Mouse (Mus musculus) forebrain, embryonic 15.5 days (tissue): ENCODE data around the gene Rnf214. TPM values are rescaled to one million over a fixed set of nuclear protein-coding genes. Genes with fewer than 3 reads are reported as not detected.

ENCODE experiments used
- ATAC-seq: fragments of 200-750 bp; cut with Nextera tagmentation; replicated peaks from 2 replicates; pipeline ENCODE4 v1.8.0; 2017; ENCODE audit warnings: mild to moderate bottlenecking, moderate TSS enrichment, moderate library complexity
- H3K27ac ChIP-seq: fragments of 300-500 bp; sonication (generic); replicated peaks from 2 replicates; pipeline ENCODE4 v1.5.1; 2015; ENCODE audit warnings: mild to moderate bottlenecking, inconsistent platforms
- H3K27me3 ChIP-seq: fragments of 300-500 bp; sonication (generic); 2 replicates; pipeline ENCODE4 v1.6.1; 2015; ENCODE audit warnings: inconsistent platforms
- H3K36me3 ChIP-seq: fragments of 300-500 bp; sonication (generic); 2 replicates; pipeline ENCODE4 v1.6.1; 2015; ENCODE audit warnings: mild to moderate bottlenecking, inconsistent platforms
- H3K4me1 ChIP-seq: fragments of 300-500 bp; sonication (generic); 2 replicates; pipeline ENCODE4 v1.6.1; 2015; ENCODE audit warnings: inconsistent platforms
- H3K4me2 ChIP-seq: fragments of 300-500 bp; sonication (generic); replicated peaks from 2 replicates; pipeline ENCODE4 v1.6.1; 2015; ENCODE audit warnings: mild to moderate bottlenecking, inconsistent platforms
- H3K4me3 ChIP-seq: fragments of 300-500 bp; sonication (generic); 2 replicates; pipeline ENCODE4 v1.5.1; 2015; ENCODE audit warnings: mild to moderate bottlenecking, inconsistent platforms
- H3K9ac ChIP-seq: fragments of 300-500 bp; sonication (generic); replicated peaks from 2 replicates; pipeline ENCODE4 v1.6.1; 2015; ENCODE audit warnings: mild to moderate bottlenecking, inconsistent platforms
- H3K9me3 ChIP-seq: fragments of 300-500 bp; sonication (generic); 2 replicates; pipeline ENCODE4 v1.6.1; 2016; ENCODE audit warnings: inconsistent platforms
- WGBS: fragments of 180-500 bp; shearing (Covaris S2); methylation state at CpG from one replicate; pipeline ENCODE4 v1.1.7; 2015; ENCODE audit warnings: mixed read lengths; 5-methylcytosine and 5-hydroxymethylcytosine counted together
- polyA plus RNA-seq: library from polyadenylated mRNA; unstranded; fragments of >200 nt; fragmentation: Nextera tagmentation; extraction: Ambion mirVana; gene quantifications from 2 replicates; pipeline ENCODE4 v1.2.1, GENCODE M21; 2015

Gene Rnf214
- polyA plus RNA-seq, 1 experiment from 2014 or later, result 96.9 TPM

DNA sequence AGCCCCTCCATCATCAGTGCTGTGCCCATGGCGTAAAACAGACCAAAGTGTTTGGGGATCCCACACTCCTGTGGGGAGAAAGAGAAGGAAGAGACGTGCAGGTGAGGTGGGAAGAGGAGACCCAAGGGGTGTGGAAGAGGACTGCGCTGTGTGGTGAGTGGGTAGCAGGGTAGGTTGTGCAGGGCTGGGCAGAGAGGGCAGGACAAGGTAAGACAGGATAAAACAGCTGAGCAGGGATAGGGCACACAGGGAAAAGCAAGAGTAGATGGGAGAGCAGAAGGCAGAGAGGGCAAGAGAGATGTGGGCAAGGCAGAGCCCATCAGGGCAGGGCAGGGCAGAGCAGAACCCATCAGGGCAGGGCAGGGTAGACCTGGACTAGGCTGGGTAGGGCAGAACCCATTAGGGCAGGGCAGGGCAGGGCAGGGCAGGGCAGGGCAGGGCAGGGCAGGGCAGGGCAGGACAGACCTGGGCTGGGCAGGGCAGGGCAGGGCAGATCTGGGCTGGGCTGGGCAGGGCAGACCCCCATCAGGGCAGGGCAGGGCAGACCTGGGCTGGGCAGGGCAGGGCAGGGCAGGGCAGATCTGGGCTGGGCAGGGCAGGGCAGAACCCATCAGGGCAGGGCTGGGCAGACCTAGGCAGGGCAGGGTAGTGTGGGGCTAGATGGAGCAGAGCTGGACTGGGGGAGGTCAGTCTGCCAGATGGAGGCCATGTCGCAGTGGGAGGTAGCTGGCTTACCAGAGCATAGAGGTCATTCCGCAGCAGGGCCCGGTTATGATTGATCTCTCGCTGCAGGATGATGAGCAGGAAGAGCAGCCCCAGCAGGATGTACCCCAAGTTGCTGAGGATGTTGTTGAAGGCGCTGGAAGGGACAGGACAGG lies 37.2 kb upstream of the Rnf214 start:
- ATAC-seq, result no peak
- Histone ChIP-seq H3K4me2 (no peak overlapping the region), H3K36me3 (peaks cover 50% of the 10 kb centered on the region), H3K27ac (no peak overlapping the region), H3K9me3 (no peaks in the 10 kb centered on the region), H3K4me1 (no peaks in the 10 kb centered on the region), H3K27me3 (no peaks in the 10 kb centered on the region), H3K9ac (no peak overlapping the region), H3K4me3 (no peak overlapping the region)
- 89% methylated on average over 8 of the region's 8 CpGs for WGBS

DNA sequence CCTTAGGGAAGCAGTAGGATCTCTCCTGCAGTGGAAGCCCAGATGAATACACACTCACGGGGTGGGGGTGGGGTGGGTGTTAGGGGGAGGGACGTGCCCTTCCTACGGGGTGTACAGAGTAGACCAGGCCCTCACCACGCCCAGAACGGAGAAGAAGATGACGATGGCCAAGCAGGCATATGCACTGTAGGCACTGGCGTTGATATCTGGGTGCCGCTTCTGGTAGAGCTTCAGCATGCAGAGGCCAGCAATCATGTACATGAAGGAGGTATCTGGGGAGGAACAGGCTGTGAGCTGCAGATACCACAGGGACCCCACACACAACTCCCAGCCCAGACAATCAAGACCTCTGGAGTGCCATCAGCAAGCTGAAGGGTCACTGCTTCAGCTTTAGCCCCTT lies 36.2 kb upstream of the Rnf214 start:
- no peak for ATAC-seq
- peaks cover 54% of the 10 kb centered on the region for H3K36me3 ChIP-seq
- H3K27ac ChIP-seq, result no peak overlapping the region
- H3K4me3 ChIP-seq, result no peak overlapping the region
- no peaks in the 10 kb centered on the region for H3K27me3 ChIP-seq
- no peak overlapping the region for H3K4me2 ChIP-seq
- no peaks in the 10 kb centered on the region for H3K4me1 ChIP-seq
- no peak overlapping the region for H3K9ac ChIP-seq
- no peaks in the 10 kb centered on the region for H3K9me3 ChIP-seq
- 95% methylated on average over 8 of the region's 8 CpGs for WGBS

GRCm38 (mm10) chr9:45942464-45942863 lies 35.8 kb upstream of the Rnf214 start:
- Histone ChIP-seq H3K4me3 (no peak overlapping the region), H3K4me2 (no peak overlapping the region), H3K36me3 (peaks cover 57% of the 10 kb centered on the region), H3K4me1 (no peaks in the 10 kb centered on the region), H3K27me3 (no peaks in the 10 kb centered on the region), H3K9ac (no peak overlapping the region), H3K9me3 (no peaks in the 10 kb centered on the region), H3K27ac (no peak overlapping the region)
- ATAC-seq, result no peak
- 91% methylated on average over 16 of the region's 16 CpGs for WGBS

DNA sequence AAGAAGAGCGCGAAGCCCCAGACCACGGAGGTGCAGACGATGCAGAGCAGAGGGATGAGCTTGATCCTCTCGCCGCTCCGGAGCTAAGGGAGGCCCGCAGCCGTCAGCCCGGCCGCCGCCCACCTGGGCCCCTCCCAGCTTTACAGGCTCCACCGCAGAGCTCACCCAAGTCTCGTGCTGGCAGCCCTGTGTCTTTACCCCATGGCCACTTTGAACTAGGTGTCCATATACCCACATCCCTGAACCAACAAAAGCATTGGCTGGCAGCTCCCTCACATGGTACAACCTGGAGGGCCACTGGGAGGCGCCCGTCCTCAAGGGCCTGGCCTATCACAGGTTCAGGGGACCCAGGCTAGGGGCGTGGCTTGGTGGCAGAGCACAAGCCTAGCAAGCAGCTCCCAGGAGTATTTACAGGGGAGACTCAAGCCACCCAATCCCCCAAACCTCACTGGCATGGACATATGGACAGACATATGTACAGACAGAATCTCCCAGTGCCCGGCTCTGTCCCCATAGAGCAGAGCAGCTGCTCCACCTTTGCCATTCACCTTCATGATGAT lies 34.7 kb upstream of the Rnf214 start:
- ATAC-seq, result no peak
- no peaks in the 10 kb centered on the region for H3K9me3 ChIP-seq
- H3K9ac ChIP-seq, result no peak overlapping the region
- no peak overlapping the region for H3K27ac ChIP-seq
- H3K4me2 ChIP-seq, result no peak overlapping the region
- H3K36me3 ChIP-seq, result peaks cover 58% of the 10 kb centered on the region
- H3K4me1 ChIP-seq, result no peaks in the 10 kb centered on the region
- 62% methylated on average over 18 of the region's 18 CpGs for WGBS
- H3K27me3 ChIP-seq, result no peaks in the 10 kb centered on the region
- H3K4me3 ChIP-seq, result no peak overlapping the region

GRCm38 (mm10) chr9:45939794-45940193 lies 33.1 kb upstream of the Rnf214 start:
- Histone ChIP-seq H3K4me1 (peaks cover 3% of the 10 kb centered on the region; the same call in 1 of the 2 replicates), H3K4me3 (no peak overlapping the region), H3K9ac (no peak overlapping the region), H3K27me3 (no peaks in the 10 kb centered on the region), H3K27ac (no peak overlapping the region), H3K9me3 (no peaks in the 10 kb centered on the region), H3K36me3 (peaks cover 44% of the 10 kb centered on the region), H3K4me2 (no peak overlapping the region)
- WGBS, result 99% methylated on average over 6 of the region's 6 CpGs
- no peak for ATAC-seq

DNA sequence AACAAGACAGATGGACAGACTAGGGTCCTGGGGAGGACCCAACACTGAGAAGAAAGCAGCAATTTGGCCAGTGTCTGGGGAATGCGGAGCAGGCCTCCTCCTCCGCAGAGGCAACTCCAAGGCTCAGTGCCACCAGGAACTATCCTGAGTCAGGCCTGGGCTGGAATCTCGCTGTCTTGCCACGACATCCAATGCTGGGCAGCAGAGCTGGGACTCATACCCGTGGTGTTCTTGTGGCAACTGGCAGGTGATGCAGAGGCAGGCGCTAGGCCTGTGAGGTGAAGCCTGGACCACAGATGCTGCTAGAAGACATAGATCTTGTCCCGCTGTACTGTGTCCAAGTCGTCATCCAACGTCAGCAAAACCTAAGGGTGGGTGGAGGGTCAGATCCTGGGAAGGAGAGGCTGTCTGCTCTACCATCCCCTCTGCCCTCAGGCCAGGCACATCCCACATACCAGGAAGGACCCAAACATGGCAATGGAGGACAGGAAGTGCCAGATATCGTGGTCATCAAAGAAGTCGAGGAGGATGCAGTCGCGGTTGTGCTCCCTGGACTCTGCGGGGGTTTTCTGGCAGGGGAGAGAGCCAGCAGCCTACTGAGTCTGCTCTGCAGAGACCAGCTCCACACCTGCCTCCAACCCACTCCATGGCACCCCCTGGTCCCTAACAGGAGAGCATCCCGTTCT lies 32.4 kb upstream of the Rnf214 start:
- Histone ChIP-seq H3K9me3 (no peaks in the 10 kb centered on the region), H3K4me1 (peaks cover 3% of the 10 kb centered on the region; the same call in 1 of the 2 replicates), H3K4me2 (no peak overlapping the region), H3K9ac (no peak overlapping the region), H3K4me3 (no peak overlapping the region), H3K36me3 (peaks cover 38% of the 10 kb centered on the region), H3K27me3 (no peaks in the 10 kb centered on the region), H3K27ac (no peak overlapping the region)
- 89% methylated on average over 15 of the region's 15 CpGs for WGBS
- no peak for ATAC-seq

GRCm38 (mm10) chr9:45938088-45938487 lies 31.4 kb upstream of the Rnf214 start:
- peaks cover 4% of the 10 kb centered on the region for H3K4me1 ChIP-seq
- H3K27ac ChIP-seq, result no peak overlapping the region
- H3K9me3 ChIP-seq, result no peaks in the 10 kb centered on the region
- no peak for ATAC-seq
- no peaks in the 10 kb centered on the region for H3K27me3 ChIP-seq
- H3K9ac ChIP-seq, result no peak overlapping the region
- no peak overlapping the region for H3K4me2 ChIP-seq
- H3K4me3 ChIP-seq, result no peak overlapping the region
- 88% methylated on average over 8 of the region's 8 CpGs for WGBS
- peaks cover 31% of the 10 kb centered on the region for H3K36me3 ChIP-seq

DNA sequence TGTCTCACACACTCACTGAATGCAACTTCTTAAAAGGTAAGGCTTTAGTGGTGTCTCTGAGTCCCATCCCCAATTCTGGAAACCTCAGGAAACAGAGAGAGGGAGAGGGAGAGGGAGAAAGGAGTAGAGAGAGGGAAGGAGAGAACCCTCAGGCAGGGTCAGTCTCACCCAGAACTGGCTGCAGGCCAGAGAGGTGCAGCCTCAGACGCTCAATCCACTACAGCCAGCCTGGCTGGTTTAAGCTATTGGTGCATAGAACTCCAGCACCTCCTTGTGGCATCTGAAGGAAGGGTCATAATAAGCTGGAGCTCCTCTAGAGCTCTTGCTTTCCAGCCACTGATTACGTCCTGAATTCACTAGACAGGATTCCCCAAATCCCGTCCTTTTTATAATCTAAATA lies 30.2 kb upstream of the Rnf214 start:
- peak; percentile 58; the same call in 1 of the 2 replicates for ATAC-seq
- Histone ChIP-seq H3K9me3 (no peaks in the 10 kb centered on the region), H3K9ac (no peak overlapping the region), H3K4me3 (no peak overlapping the region), H3K36me3 (peaks cover 23% of the 10 kb centered on the region), H3K4me2 (no peak overlapping the region), H3K27ac (no peak overlapping the region), H3K4me1 (peaks cover 9% of the 10 kb centered on the region), H3K27me3 (no peaks in the 10 kb centered on the region)
- 24% methylated on average over 3 of the region's 3 CpGs for WGBS

- ATAC-seq, result no peak
- Histone ChIP-seq H3K4me1 (peaks cover 9% of the 10 kb centered on the region), H3K9ac (0 out of 2 replicates have a peak within 1 kb of the TSS, but pooled peaks have one; percentile 9), H3K36me3 (peaks cover 24% of the 10 kb centered on the region), H3K4me3 (peak within 1 kb of the TSS; percentile 12), H3K27me3 (no peaks in the 10 kb centered on the region), H3K27ac (no peak within 1 kb of the TSS), H3K4me2 (peak within 1 kb of the TSS; percentile 24; the same call in 1 of the 2 replicates), H3K9me3 (no peaks in the 10 kb centered on the region)
- 11% methylated on average over 21 of the region's 21 CpGs for WGBS
Observed at GRCm38 (mm10) chr9:45935628-45936210, 29.0 kb upstream of the Rnf214 start, which contains the start of gene Tagln. Gene Tagln, minus strand, starts transcription at chr9:45936058.

DNA sequence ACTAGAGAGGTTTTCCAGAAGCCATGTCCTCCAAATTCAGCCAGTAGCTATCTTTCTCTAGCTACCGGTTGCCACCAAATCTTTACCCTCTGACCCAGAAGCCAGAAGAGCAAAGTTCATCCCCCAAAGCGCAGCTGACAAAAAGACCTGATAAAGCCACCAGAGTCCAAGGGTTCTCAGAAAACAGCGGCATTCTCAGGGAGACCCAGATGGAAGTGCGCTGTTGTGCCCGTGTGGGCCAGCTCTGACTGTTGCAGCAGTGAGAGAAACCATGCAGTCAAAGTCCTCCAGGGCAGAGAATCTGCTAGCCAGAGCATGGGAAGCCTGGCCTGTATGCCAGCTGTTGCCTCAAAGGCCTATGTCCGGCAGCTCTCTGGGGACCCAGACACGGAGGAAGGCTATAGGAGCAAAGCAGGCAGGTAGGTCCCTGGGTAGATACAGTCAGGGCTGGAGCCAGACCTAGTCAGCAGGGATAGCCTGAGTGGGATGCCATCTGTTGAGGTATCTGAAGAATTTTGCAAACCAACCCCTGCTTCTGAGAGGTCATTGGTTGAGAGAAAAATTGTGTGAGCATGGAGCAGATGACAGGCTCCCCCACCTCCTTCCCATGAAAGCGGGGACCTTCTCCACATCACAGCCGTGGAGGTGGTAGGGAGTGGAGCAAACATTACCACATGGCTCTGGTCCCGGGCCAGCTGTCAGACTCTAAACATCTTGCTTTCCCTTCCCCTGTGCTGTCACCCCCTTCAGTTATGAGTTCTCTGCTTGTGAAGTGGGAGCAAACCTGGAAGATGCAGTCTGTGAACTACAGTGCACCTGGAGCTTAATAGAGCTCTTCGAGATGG lies 26.1 kb upstream of the Rnf214 start:
- Histone ChIP-seq H3K4me1 (peaks cover 9% of the 10 kb centered on the region), H3K4me2 (no peak overlapping the region), H3K27me3 (no peaks in the 10 kb centered on the region), H3K36me3 (peaks cover 39% of the 10 kb centered on the region), H3K9me3 (no peaks in the 10 kb centered on the region), H3K9ac (no peak overlapping the region), H3K27ac (no peak overlapping the region), H3K4me3 (no peak overlapping the region)
- 80% methylated on average over 11 of the region's 11 CpGs for WGBS
- ATAC-seq, result no peak

GRCm38 (mm10) chr9:45931958-45932357 lies 25.2 kb upstream of the Rnf214 start:
- Histone ChIP-seq H3K4me2 (no peak overlapping the region), H3K9me3 (no peaks in the 10 kb centered on the region), H3K36me3 (peaks cover 43% of the 10 kb centered on the region), H3K4me1 (peaks cover 9% of the 10 kb centered on the region), H3K27ac (no peak overlapping the region), H3K9ac (no peak overlapping the region), H3K4me3 (no peak overlapping the region), H3K27me3 (no peaks in the 10 kb centered on the region)
- WGBS, result 41% methylated on average over 1 of the region's 1 CpGs
- ATAC-seq, result no peak
